Mouse (Mus musculus) granulocyte monocyte progenitor cell, adult 5-6 weeks (primary cell): Measurements from ENCODE around the gene 1700113H08Rik. TPM values are rescaled to one million over a fixed set of nuclear protein-coding genes. Genes with fewer than 3 reads are reported as not detected.
A peak's percentile ranks its signal among the peaks of the same experiment; 100 is the strongest.

Experiments
- ATAC-seq: replicated peaks from 2 replicates; pipeline ENCODE4 v1.8.0; 2016; ENCODE audit warnings: mild to moderate bottlenecking, moderate TSS enrichment, inconsistent platforms; ENCODE audit not compliant: poor library complexity, severe bottlenecking
- total RNA-seq, 2 experiments: library from RNA; stranded (forward) in 1 of 2; stranded (reverse) in 1 of 2; fragments of 200-712, 200-1000 nt in 1 of 2; fragments of >200 nt in 1 of 2; fragmentation: Nextera tagmentation in 1 of 2; gene quantifications; 2 replicates each; pipeline ENCODE4 v1.2.3; 2014 to 2017

Gene 1700113H08Rik
- total RNA-seq, 2 experiments from 2014 or later, result not detected

DNA sequence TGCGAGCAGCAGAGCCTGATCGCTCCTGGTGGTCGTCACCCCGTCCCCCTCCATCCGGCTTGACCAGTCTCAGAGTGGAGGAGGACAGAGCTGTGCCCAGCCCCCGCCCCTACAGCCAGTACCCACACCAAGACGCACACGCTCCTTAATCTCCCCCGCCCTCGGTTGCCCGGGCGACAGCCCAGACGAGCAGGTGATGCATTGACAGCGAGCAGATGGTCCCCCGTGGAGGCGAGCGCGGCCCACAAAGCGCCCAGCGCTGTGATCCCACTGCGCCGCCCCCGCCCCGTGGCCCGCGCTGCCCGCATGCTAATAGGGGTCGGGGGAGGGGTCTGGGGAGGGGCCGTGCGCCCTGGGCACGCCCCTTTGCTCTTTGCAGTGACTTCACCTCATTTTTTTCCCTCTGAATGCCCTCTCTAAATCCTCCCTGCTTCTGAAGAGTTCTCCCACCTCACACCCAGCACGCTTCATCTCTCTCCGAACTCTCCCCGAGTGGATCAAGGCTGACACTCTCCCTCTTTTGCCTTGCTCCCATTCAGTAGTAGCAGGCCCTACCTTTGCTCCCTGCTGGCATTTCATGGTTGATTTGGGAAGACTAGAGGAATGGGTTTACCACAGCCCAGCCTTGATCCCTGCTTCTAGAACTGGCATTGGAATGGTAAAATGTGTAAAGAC lies 543 bp downstream of the 1700113H08Rik start:
- ATAC-seq, result peak; percentile 42

DNA sequence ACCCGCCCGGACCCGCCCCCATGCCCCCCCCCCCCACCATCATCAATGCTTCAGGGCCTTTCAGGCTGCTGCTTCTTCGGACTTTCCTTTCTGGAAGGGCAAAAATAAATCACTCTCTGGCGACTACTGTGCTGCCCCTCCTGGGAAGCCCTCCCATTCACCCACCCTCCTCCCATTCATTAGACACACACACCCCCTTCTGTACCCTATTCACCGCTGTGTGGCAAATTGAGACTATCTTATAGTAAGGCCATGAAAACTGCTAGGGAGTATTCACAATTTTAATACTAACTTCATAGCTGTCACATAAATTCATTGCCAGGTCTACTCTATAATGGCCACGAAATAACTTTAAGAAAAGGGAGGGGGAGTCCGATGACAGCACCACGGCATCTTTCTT lies 1.1 kb downstream of the 1700113H08Rik start:
- no peak for ATAC-seq

- no peak for ATAC-seq
Measured at GRCm38 (mm10) chr10:87059447-87059846, 1.6 kb downstream of the 1700113H08Rik start.

DNA sequence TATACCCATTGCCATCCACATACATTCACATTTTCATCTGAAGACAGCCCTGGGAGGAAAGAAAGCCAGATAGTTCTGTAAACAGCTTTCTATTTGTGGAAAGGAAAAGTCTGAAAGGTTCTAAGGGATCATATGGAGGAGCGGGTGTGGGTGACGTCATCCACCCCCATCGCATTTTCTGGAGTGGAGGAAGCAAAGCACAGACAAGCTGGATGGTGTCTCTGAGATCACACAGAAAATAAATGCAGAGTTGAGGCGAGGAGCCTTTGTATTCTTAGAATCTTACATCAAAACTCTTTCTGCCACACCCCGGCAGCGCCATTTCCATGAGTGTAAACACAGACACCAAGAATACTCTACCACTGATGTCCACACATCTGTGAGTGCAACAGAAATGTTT lies 26.4 kb downstream of the 1700113H08Rik start:
- no peak for ATAC-seq

DNA sequence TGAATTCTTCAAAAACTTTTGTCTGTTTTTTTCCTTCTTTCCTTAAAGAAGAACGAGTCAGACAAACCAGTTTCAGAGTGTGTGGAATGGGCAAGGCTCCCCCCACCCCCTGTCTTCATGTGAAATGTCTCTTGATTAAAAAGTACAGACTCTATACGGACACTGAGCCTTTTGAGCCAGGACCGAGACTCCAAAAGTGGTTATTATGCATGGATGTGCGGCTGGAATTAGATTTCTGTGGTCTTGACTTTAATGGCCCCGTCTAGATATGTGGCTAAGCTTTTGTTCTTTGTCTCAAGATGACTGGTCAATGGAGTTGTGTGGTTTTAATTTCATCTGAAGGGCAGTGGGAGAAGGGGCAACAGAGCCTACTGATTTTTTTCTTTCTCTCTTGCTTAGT lies 29.8 kb downstream of the 1700113H08Rik start:
- ATAC-seq, result no peak

DNA sequence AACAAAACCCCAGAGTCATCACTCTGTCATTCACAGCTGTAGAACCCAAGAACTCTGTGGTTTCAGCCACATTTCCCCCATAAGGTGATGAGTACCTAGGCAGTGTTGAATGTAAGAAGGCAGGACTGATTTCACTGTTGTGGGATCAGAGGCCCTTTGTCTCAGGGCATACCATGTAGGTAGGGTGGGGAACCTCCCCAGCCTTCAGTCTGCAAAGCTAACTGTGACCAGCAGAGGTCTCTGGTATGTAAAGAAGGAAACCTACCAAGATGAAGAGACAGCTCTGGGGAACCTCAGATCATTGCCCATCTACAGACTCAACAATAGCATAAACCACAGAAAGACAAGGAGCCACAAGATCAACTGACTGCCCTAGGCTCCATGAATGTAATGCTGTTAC lies 36.4 kb downstream of the 1700113H08Rik start:
- peak; percentile 48 for ATAC-seq

DNA sequence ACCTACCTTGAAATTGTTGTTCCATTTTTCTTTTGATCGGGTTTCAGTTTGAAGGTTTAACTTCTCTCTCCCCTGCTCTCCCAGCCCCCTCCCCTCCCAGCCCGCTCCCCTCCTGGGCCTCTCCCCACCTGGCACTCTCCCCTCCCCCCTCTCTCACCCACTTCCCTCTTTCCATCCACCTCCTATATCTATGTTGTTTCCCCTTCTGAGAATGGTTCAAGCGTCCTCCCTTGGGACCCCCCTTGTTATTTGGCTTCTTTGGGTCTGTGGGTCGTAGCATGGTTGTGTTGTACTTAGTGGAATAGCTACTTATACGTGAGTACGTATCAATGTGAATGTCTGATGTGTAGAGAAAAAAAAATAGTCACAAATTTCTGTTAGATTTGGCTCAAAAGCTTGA lies 40.9 kb downstream of the 1700113H08Rik start:
- ATAC-seq, result no peak

GRCm38 (mm10) chr10:87100668-87101067 lies 42.8 kb downstream of the 1700113H08Rik start:
- ATAC-seq, result no peak

DNA sequence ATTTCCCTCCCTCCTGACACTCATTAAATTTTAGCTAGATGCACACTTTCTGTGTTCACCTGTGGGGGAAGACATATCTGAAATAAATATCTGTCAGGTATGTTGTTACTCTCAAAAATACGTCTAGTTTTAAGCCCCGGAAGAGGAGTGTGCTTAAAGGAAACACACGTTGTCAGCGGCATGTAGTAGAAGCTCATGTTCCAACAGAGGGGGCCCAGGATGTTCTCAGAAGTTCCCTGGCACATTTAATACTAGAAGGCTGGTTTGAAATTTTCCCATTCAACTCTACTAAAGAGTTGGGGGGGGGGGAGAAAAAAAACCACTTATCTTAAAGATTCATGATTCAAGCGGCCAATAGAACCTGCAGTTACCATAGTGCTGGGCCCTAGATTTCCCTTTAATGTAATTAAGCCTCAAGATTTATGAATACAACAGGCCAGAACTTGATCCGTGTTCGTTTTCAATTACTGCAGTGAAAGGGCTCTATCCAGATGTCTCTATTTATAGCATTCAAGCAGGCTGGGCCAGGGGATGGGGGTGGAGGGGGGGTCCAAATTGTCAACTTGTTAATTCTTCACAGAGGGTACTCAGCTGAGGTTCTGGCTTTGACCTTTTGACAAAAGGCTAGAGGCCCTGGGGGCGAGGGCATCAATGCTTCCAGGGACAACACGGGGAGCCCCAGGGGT lies 43.6 kb downstream of the 1700113H08Rik start:
- ATAC-seq, result no peak

DNA sequence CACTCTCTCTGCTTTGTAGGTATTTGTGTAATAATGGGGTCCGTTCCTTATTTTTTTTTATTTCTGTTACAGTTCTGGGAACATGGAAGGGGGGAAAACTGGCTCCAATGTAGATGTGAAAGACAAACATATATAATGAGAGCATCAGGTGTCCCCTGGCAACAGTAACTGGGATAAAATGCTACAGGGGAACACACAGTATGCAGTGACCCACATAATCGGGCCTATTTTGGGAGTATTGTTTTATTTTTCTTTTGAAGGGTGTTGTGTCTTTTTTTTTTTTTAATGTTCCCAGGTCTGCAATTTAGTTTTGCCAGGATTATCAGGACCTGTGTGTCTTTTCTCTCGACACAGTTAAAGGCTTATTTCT lies 44.1 kb downstream of the 1700113H08Rik start:
- ATAC-seq, result no peak

DNA sequence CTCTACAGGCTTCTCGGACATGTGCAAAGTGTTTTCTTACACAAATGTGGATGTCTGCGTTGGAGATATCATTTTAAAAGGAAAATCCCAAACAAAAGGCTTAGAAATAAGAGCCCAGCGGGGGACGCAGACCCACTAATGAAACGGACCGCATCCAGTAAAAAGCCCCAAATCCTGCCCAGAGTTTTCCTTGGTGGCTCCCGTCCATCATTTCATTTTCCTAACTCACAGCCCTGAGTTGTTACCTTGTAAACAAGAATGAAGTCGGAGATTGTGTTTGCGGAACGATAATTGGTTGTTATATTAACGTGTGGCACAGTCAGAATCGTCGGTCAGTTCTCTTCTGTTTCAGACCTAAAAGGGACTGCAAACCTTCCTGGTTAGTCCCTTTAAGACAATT lies 44.6 kb downstream of the 1700113H08Rik start:
- ATAC-seq, result no peak

- peak; percentile 53; the same call in 1 of the 2 replicates for ATAC-seq
Measured at GRCm38 (mm10) chr10:87103286-87103685, 45.4 kb downstream of the 1700113H08Rik start.

GRCm38 (mm10) chr10:87107565-87108297 lies 49.9 kb downstream of the 1700113H08Rik start:
- peak; percentile 84 for ATAC-seq

GRCm38 (mm10) chr10:87108333-87108732 lies 50.5 kb downstream of the 1700113H08Rik start:
- peak; percentile 63 for ATAC-seq

GRCm38 (mm10) chr10:87109038-87109771 lies 51.4 kb downstream of the 1700113H08Rik start:
- no peak for ATAC-seq

- ATAC-seq, result no peak
Measured at GRCm38 (mm10) chr10:87110909-87111308, 53.1 kb downstream of the 1700113H08Rik start.

DNA sequence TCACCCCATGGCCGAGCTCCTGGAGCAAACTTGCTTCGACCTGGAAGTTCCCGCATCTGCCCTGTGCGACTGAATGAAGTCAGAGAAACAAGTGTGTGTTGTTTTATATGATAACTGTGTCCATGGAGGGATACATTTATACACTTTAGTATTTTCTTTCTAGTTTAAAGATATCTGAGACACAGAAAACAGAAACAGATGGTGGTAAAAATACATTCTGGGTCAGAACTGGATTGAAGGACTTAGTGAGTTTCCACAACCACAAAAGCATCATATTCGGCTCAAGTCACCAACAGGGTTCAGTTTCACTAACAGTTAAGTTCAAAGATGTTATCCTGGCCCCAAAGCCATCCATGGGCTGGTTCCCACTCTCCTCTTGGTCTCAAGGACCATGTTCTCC lies 67.2 kb downstream of the 1700113H08Rik start:
- no peak for ATAC-seq

- no peak; the same call in 1 of the 2 replicates for ATAC-seq
Measured at GRCm38 (mm10) chr10:87126186-87126824, 68.5 kb downstream of the 1700113H08Rik start.

- no peak for ATAC-seq
Measured at GRCm38 (mm10) chr10:87151050-87151449, 93.2 kb downstream of the 1700113H08Rik start.
